Mouse (Mus musculus): Measurements from ENCODE around the gene Smok2b.
"Not testable (repeated sequence)": the region's sequence is repeated elsewhere in the genome, so short reads cannot be mapped to it uniquely, and the experiment has no call there.

Smok2b gene

GRCm38 (mm10) chr17:13229957-13230356 is at the start of gene Smok2b:
Smok2b (plus strand) TSS chr17:13230257.
- not testable (repeated sequence) for DNase-seq

GRCm38 (mm10) chr17:13180491-13180890 is 49.6 kb upstream of the Smok2b start:
- DNase-seq, result not testable (repeated sequence)

- not testable (repeated sequence) for DNase-seq
These were observed 47.3 kb upstream of the Smok2b start for GRCm38 (mm10) chr17:13182712-13183111.

- not testable (repeated sequence) for DNase-seq
These were observed 45.5 kb upstream of the Smok2b start for GRCm38 (mm10) chr17:13184514-13184913.

GRCm38 (mm10) chr17:13186541-13186940 is 43.5 kb upstream of the Smok2b start:
- DNase-seq, result not testable (repeated sequence)

- DNase-seq, result not testable (repeated sequence)
These were observed 42.4 kb upstream of the Smok2b start for GRCm38 (mm10) chr17:13187621-13188020.

GRCm38 (mm10) chr17:13188846-13189245 is 41.2 kb upstream of the Smok2b start:
- DNase-seq, result not testable (repeated sequence)

GRCm38 (mm10) chr17:13190836-13191583 is 39.0 kb upstream of the Smok2b start:
- not testable (repeated sequence) for DNase-seq

- peak in 1 of 2 experiments; percentile 43 for DNase-seq
These were observed 33.6 kb upstream of the Smok2b start for GRCm38 (mm10) chr17:13196486-13196885.

- DNase-seq, result not testable (repeated sequence)
These were observed 31.2 kb upstream of the Smok2b start for GRCm38 (mm10) chr17:13198812-13199211.

- not testable (repeated sequence) for DNase-seq
These were observed 30.1 kb upstream of the Smok2b start for GRCm38 (mm10) chr17:13199880-13200409.

GRCm38 (mm10) chr17:13201551-13201950 is 28.5 kb upstream of the Smok2b start:
- not testable (repeated sequence) for DNase-seq

- DNase-seq, result not testable (repeated sequence)
These were observed 27.5 kb upstream of the Smok2b start for GRCm38 (mm10) chr17:13202453-13203107.

- not testable (repeated sequence) for DNase-seq
These were observed 24.8 kb upstream of the Smok2b start for GRCm38 (mm10) chr17:13205247-13205646.

GRCm38 (mm10) chr17:13206491-13206890 is 23.6 kb upstream of the Smok2b start:
- DNase-seq, result no peak

- DNase-seq, result not testable (repeated sequence)
These were observed 21.6 kb upstream of the Smok2b start for GRCm38 (mm10) chr17:13208460-13208859.

GRCm38 (mm10) chr17:13212136-13212850 is 17.8 kb upstream of the Smok2b start:
- DNase-seq, result peak; percentile 64 to 74

- DNase-seq, result no peak
These were observed 15.9 kb upstream of the Smok2b start for GRCm38 (mm10) chr17:13214169-13214568.

- peak in 1 of 2 experiments; percentile 19 for DNase-seq
These were observed 14.5 kb upstream of the Smok2b start for GRCm38 (mm10) chr17:13215595-13215994.

GRCm38 (mm10) chr17:13220888-13221287 is 9.2 kb upstream of the Smok2b start, which contains the start of gene Smok2a:
Smok2a (plus strand) TSS chr17:13221188.
- DNase-seq, result no peak

- not testable (repeated sequence) for DNase-seq
These were observed 8.1 kb upstream of the Smok2b start for GRCm38 (mm10) chr17:13221921-13222320.

GRCm38 (mm10) chr17:13239461-13239860 is 9.4 kb downstream of the Smok2b start:
- not testable (repeated sequence) for DNase-seq

Measured in lung, adult 18-20 months (tissue).